Mouse (Mus musculus) liver, adult (tissue): ENCODE measurements around the gene Gm4301.
"Not testable (repeated sequence)": the region's sequence is repeated elsewhere in the genome, so short reads cannot be mapped to it uniquely, and the experiment has no call there.

Source experiments
- GATA4 ChIP-seq: IDR thresholded peaks from 2 replicates; pipeline ENCODE4 v1.6.1; 2014; ENCODE audit warnings: mild to moderate bottlenecking, low read length; ENCODE audit not compliant: insufficient replicate concordance

Gm4301 gene

GRCm38 (mm10) chr10:100335376-100335775, at the start of gene Gm4301:
Gene Gm4301, plus strand, starts transcription at chr10:100335676.
- not testable (repeated sequence) for TF ChIP-seq GATA4

DNA sequence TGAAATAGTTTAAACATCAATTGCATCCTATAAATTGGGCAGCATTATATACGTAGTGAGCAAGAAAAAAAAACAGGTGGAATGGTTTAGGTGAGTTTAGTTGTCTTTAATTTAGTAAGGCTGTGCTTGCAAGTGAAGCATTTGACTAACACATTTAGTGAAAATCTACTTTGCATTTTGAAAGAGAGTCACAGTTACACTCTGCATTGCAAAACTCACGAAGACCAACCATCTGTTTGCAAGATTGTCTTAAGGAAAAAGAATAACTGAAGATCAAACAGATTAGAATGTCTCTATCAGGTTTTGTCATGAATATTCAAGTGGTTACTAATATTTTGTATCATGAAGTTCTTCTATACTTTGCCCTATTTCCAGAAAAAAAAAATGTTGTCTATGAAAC, 39.4 kb upstream of the Gm4301 start:
- no peak for TF ChIP-seq GATA4

DNA sequence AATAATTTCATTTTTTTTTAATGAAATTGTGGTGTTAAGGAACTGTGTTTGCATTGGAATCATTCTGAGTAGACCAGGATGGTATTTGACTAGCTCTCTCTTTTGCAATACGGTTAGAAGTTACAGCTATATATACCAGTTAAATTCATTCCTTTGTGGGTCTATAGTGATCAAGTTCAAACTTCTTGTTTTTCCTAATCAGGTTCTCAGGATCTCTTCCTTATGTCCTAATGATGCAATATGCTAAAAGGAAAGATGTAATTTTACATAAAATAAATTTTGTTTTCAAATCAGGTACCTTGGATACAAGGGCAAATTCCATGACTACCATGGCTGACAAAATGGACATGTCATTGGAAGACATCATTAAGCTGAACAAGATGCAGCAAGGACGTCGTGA, 5.1 kb downstream of the Gm4301 start, which contains the start of gene Gm4302:
TSS of gene Gm4302 (plus strand) at position 301 of the 400 bp plus-strand sequence.
- TF ChIP-seq GATA4, result not testable (repeated sequence)

- not testable (repeated sequence) for TF ChIP-seq GATA4
Measured at GRCm38 (mm10) chr10:100345672-100346071, 10.2 kb downstream of the Gm4301 start, which contains the start of gene Gm4303. Gene Gm4303, plus strand, starts transcription at chr10:100345972.

- TF ChIP-seq GATA4, result not testable (repeated sequence)
Measured at GRCm38 (mm10) chr10:100350793-100351192, 15.3 kb downstream of the Gm4301 start, which contains the start of gene Gm4305. Gene Gm4305, plus strand, starts transcription at chr10:100351093.

DNA sequence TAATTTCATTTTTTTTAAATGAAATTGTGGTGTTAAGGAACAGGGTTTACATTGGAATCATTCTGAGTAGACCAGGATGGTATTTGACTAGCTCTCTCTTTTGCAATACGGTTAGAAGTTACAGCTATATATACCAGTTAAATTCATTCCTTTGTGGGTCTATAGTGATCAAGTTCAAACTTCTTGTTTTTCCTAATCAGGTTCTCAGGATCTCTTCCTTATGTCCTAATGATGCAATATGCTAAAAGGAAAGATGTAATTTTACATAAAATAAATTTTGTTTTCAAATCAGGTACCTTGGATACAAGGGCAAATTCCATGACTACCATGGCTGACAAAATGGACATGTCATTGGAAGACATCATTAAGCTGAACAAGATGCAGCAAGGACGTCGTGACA, 25.6 kb downstream of the Gm4301 start, which contains the start of gene Gm4307:
TSS of gene Gm4307 (plus strand) at position 301 of the 400 bp plus-strand sequence.
- TF ChIP-seq GATA4, result not testable (repeated sequence)

DNA sequence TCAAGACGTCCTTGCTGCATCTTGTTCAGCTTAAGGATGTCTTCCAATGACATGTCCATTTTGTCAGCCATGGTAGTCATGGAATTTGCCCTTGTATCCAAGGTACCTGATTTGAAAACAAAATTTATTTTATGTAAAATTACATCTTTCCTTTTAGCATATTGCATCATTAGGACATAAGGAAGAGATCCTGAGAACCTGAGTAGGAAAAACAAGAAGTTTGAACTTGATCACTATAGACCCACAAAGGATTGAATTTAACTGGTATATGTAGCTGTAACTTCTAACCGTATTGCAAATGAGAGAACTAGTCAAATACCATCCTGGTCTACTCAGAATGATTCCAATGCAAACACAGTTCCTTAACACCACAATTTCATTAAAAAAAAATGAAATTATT, 47.0 kb downstream of the Gm4301 start, which contains the start of gene Gm4312:
TSS of gene Gm4312 (minus strand) at position 101 of the 400 bp plus-strand sequence.
- TF ChIP-seq GATA4, result not testable (repeated sequence)
